Mouse (Mus musculus): Measurements from ENCODE around the gene Faap24. TPM values are rescaled to one million over a fixed set of nuclear protein-coding genes. Genes with fewer than 3 reads are reported as not detected.
A peak's percentile ranks its signal among the peaks of the same experiment; 100 is the strongest.

Gene Faap24
- total and polyA plus RNA-seq, 2 experiments from 2014 or later: 6.0 to 10.4 TPM

DNA sequence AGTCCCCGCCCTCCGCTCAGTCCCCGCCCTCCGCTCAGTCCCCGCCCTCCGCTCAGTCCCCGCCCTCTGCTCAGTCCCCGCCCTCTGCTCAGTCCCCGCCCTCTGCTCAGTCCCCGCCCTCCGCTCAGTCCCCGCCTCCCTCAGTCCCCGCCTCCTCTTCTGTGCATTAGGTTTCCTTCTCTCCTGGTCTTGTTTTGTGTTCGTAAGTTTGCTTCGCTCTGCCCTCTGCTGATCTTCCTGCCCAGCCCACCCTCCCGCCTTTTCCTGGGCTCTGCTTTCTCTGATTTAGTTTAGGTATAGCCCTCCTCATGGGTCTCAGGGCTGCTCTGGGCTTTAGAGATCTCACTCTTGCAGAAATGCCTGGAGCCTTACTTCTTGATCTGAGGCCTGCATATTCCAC, 14.8 kb downstream of the Faap24 start:
- no peaks in the 10 kb centered on the region for H3K27me3 ChIP-seq (ENCODE audit: insufficient read depth, low read length)
- H3K9me3 ChIP-seq (ENCODE audit: low read length): no peaks in the 10 kb centered on the region
- H3K9ac ChIP-seq (replicated peaks; ENCODE audit: low read length): no peak overlapping the region
- H3K4me1 ChIP-seq (ENCODE audit: insufficient read depth, low read length): no peaks in the 10 kb centered on the region
- H3K27ac ChIP-seq: no peak overlapping the region
- H3K4me2 ChIP-seq (ENCODE audit: low read depth, low read length): no peak overlapping the region
- no peaks in the 10 kb centered on the region for H3K36me3 ChIP-seq (ENCODE audit: insufficient read depth, low read length)
- no peak for ATAC-seq
- WGBS: 60% methylated on average over 14 of the region's 16 CpGs
- DNase-seq (ENCODE audit: low spot score): no peak
- H3K4me3 ChIP-seq (ENCODE audit: low read length): no peak overlapping the region
- no peak for TF ChIP-seq CTCF (IDR thresholded peaks at IDR 0.05; ENCODE audit: low read depth)

DNA sequence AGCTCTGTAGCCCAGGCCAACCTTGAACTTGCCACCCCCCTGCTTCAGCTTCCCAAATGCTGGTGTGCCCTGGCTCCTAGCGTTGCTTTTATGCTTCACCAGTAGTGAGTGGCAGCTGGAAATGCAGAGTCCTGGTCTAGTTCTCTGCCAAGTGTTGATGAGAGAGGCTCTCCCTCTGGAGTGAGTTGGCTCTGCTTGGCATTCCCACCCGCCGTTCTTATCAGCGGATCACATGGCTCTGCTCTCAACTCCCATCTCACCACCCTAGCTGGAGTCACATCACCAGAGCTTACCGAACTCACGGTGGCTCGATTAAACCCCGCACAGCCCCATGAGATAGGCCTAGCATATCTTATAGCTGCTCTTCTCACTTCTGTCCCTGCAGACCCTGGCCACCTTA, 16.3 kb downstream of the Faap24 start:
- Histone ChIP-seq H3K36me3 (ENCODE audit: insufficient read depth, low read length) (no peaks in the 10 kb centered on the region), H3K27me3 (ENCODE audit: insufficient read depth, low read length) (no peaks in the 10 kb centered on the region), H3K4me2 (ENCODE audit: low read depth, low read length) (no peak overlapping the region), H3K4me1 (ENCODE audit: insufficient read depth, low read length) (no peaks in the 10 kb centered on the region), H3K4me3 (ENCODE audit: low read length) (no peak overlapping the region), H3K27ac (no peak overlapping the region), H3K9me3 (ENCODE audit: low read length) (no peaks in the 10 kb centered on the region), H3K9ac (replicated peaks; ENCODE audit: low read length) (no peak overlapping the region)
- 61% methylated on average over 8 of the region's 8 CpGs for WGBS
- no peak for TF ChIP-seq CTCF (IDR thresholded peaks at IDR 0.05; ENCODE audit: low read depth)
- ATAC-seq (no peak), DNase-seq (ENCODE audit: low spot score) (no peak)

DNA sequence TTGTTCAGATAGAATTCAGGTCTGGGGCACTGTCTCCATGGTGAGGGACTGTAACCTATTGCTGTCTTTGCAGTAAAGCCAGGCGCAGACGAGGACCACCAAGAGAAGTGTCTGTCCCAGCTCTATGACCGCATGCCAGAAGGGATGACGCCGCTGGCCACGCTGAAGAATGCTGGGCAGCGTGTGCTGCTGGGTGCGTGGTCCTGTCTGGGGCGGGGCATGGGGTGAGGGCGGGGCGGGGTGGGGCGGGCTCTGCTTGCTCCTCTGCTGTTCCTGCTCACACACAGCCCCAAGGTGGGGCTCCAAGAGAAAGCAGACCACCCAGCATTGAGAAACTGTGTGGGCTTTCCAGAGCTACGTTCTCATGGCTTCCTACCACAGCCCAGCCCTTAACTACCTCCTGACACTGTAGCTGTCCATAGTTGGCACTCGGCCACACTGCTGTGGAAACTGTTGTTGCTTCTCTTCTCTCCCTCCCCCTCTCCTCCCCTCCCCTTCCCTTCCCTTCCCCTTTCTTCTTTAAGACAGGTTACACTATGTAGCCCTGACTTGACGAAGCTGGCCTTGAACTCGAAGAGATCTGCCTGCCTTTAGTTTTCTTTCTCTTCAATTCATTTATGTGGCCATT, 17.0 kb downstream of the Faap24 start:
- H3K4me3 ChIP-seq (ENCODE audit: low read length): no peak overlapping the region
- TF ChIP-seq CTCF (IDR thresholded peaks at IDR 0.05; ENCODE audit: low read depth): no peak
- ATAC-seq (peak; percentile 13; the same call in 1 of the 2 replicates), DNase-seq (ENCODE audit: low spot score) (peak; percentile 8)
- H3K4me1 ChIP-seq (ENCODE audit: insufficient read depth, low read length): no peaks in the 10 kb centered on the region
- no peaks in the 10 kb centered on the region for H3K9me3 ChIP-seq (ENCODE audit: low read length)
- H3K9ac ChIP-seq (replicated peaks; ENCODE audit: low read length): no peak overlapping the region
- H3K4me2 ChIP-seq (ENCODE audit: low read depth, low read length): no peak overlapping the region
- no peaks in the 10 kb centered on the region for H3K36me3 ChIP-seq (ENCODE audit: insufficient read depth, low read length)
- H3K27ac ChIP-seq: no peak overlapping the region
- 38% methylated on average over 16 of the region's 16 CpGs for WGBS
- no peaks in the 10 kb centered on the region for H3K27me3 ChIP-seq (ENCODE audit: insufficient read depth, low read length)

DNA sequence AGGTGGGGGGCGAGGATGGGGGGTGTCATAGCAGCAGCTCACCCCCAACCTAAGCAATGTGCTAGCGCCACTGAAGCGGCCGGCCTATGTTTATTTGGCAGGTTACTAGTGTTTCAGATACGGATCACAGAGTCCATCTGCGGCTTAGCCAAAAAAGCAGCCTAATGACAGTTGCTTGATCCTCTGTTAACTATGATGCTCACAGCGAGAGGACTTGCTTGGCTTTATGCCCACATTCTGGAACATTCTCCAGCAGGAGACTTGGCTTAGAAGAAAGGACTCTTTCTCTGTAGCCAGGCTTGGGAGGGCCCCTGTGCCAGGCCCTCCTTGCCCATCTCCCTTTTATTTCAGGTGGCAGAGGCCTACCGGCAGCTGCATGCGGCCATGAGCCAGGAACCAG, 20.0 kb downstream of the Faap24 start:
- peak; percentile 77 for ATAC-seq
- WGBS: 38% methylated on average over 9 of the region's 9 CpGs

DNA sequence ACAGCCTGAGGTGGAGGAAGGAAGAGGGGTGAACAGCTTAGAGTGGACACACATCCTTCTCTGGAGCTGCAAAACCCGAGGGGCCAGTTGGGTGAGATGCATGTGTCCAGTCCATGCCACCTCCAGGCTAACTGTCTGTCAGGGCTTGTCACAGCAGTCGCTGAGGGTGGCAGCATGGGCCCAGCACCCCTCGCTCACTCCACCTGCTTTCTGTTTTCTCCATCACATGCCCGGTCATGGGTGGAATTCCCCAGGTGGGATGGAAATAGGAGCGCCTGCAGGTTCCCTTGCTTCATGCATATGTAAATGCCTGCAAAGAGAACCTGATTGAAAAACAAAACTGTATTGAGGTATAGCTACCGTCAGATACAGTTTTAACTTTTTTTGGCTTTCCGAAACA, 22.4 kb downstream of the Faap24 start:
- Histone ChIP-seq H3K4me1 (ENCODE audit: insufficient read depth, low read length) (no peaks in the 10 kb centered on the region), H3K27ac (no peak overlapping the region), H3K4me2 (ENCODE audit: low read depth, low read length) (no peak overlapping the region), H3K9ac (replicated peaks; ENCODE audit: low read length) (no peak overlapping the region), H3K27me3 (ENCODE audit: insufficient read depth, low read length) (no peaks in the 10 kb centered on the region), H3K9me3 (ENCODE audit: low read length) (no peaks in the 10 kb centered on the region), H3K36me3 (ENCODE audit: insufficient read depth, low read length) (no peaks in the 10 kb centered on the region), H3K4me3 (ENCODE audit: low read length) (no peak overlapping the region)
- TF ChIP-seq CTCF (IDR thresholded peaks at IDR 0.05; ENCODE audit: low read depth): no peak
- no peak for DNase-seq (ENCODE audit: low spot score)
- ATAC-seq: no peak
- 82% methylated on average over 7 of the region's 7 CpGs for WGBS

More for the DNA sequence above, 20.0 kb downstream of the Faap24 start:
- no peaks in the 10 kb centered on the region for H3K4me1 ChIP-seq (ENCODE audit: insufficient read depth, low read length)
- H3K27me3 ChIP-seq (ENCODE audit: insufficient read depth, low read length): no peaks in the 10 kb centered on the region
- TF ChIP-seq CTCF (IDR thresholded peaks at IDR 0.05; ENCODE audit: low read depth): no peak; the same call in 1 of the 2 replicates
- H3K9ac ChIP-seq (replicated peaks; ENCODE audit: low read length): no peak overlapping the region
- H3K36me3 ChIP-seq (ENCODE audit: insufficient read depth, low read length): no peaks in the 10 kb centered on the region
- H3K4me3 ChIP-seq (ENCODE audit: low read length): no peak overlapping the region
- no peaks in the 10 kb centered on the region for H3K9me3 ChIP-seq (ENCODE audit: low read length)
- DNase-seq (ENCODE audit: low spot score): peak; percentile 89
- no peak overlapping the region for H3K4me2 ChIP-seq (ENCODE audit: low read depth, low read length)
- peak overlapping the region; percentile 41; the same call in 1 of the 2 replicates for H3K27ac ChIP-seq

DNA sequence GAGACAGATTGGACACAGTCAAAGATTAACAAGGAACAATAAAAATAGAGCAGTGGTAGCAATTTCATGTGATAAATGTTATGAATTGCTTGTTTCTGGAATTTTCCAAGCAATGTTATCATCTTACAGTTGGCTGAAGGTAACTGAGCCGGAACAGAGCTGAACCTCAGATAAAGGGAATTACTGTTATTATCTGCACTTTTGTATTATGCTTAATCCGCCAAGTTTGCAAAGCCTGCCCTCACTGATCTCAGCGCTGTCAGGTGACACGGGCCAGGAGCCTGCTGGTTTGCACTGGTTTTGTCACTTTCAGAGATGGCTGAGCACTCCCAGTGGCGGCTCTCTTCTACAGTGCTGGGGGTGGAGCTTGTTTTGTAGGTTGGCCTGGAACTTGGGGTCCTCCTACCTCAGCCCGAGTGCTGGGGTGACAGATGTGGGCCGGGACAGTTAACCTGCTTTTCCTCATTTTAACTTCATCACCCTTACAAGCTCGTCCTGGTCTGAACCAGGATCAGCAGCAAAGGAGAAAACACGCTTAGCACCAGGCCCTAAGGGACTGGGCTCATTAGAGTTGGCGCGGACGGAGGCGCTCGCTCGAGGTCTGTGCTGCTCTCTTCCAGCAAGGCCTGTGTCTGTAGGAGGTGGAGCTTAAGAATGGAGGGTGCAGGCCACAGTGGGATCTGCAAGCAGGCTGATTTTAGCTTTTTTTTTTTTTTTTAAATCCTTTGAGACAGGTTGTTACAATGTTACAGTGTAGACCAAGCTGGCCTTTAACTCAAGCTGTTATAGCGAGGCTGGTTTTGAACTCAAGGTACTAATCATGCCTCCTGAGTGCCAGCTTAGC, 23.3 kb downstream of the Faap24 start:
- H3K36me3 ChIP-seq (ENCODE audit: insufficient read depth, low read length): no peaks in the 10 kb centered on the region
- no peak overlapping the region for H3K9ac ChIP-seq (replicated peaks; ENCODE audit: low read length)
- H3K4me3 ChIP-seq (ENCODE audit: low read length): no peak overlapping the region
- H3K4me1 ChIP-seq (ENCODE audit: insufficient read depth, low read length): no peaks in the 10 kb centered on the region
- no peaks in the 10 kb centered on the region for H3K9me3 ChIP-seq (ENCODE audit: low read length)
- DNase-seq (ENCODE audit: low spot score) (no peak), ATAC-seq (0 out of 2 replicates have a peak, but pooled peaks have one; percentile 30)
- TF ChIP-seq CTCF (IDR thresholded peaks at IDR 0.05; ENCODE audit: low read depth): no peak
- no peaks in the 10 kb centered on the region for H3K27me3 ChIP-seq (ENCODE audit: insufficient read depth, low read length)
- H3K27ac ChIP-seq: no peak overlapping the region
- WGBS: 59% methylated on average over 16 of the region's 16 CpGs
- H3K4me2 ChIP-seq (ENCODE audit: low read depth, low read length): no peak overlapping the region

Data from hindbrain, postnatal 0 days (tissue).